Mouse (Mus musculus) hindbrain, embryonic 11.5 days (tissue): Measurements from ENCODE around the gene Hsd11b2. TPM values are rescaled to one million over a fixed set of nuclear protein-coding genes. Genes with fewer than 3 reads are reported as not detected.
A peak's percentile ranks its signal among the peaks of the same experiment; 100 is the strongest.

Source experiments
- ATAC-seq: fragments of 200-750 bp; cut with Nextera tagmentation; 2 replicates; pipeline ENCODE4 v1.8.0; 2017; ENCODE audit warnings: mild to moderate bottlenecking, moderate TSS enrichment, moderate library complexity; ENCODE audit not compliant: low FRiP score
- DNase-seq: peaks from one replicate; pipeline ENCODE4 v3.0.0-alpha.2; 2015; ENCODE audit warnings: low spot score
- H3K27ac ChIP-seq: fragments of 300-500 bp; sonication (generic); 2 replicates; pipeline ENCODE4 v1.5.1; 2014; ENCODE audit warnings: mild to moderate bottlenecking, low read depth, low read length
- H3K27me3 ChIP-seq: fragments of 300-500 bp; sonication (generic); 2 replicates; pipeline ENCODE4 v1.6.1; 2014; ENCODE audit warnings: mild to moderate bottlenecking, low read length, moderate library complexity, mixed read lengths; ENCODE audit not compliant: control insufficient read depth, insufficient read depth
- H3K36me3 ChIP-seq: fragments of 300-500 bp; sonication (generic); 2 replicates; pipeline ENCODE4 v1.6.1; 2014; ENCODE audit warnings: mild to moderate bottlenecking, low read length, moderate library complexity, mixed read lengths; ENCODE audit not compliant: control insufficient read depth, insufficient read depth
- H3K4me1 ChIP-seq: fragments of 300-500 bp; sonication (generic); replicated peaks from 2 replicates; pipeline ENCODE4 v1.6.1; 2014; ENCODE audit warnings: low read length, mixed read lengths; ENCODE audit not compliant: control insufficient read depth, insufficient read depth
- H3K4me2 ChIP-seq: fragments of 300-500 bp; sonication (generic); replicated peaks from 2 replicates; pipeline ENCODE4 v1.6.1; 2014; ENCODE audit warnings: mild to moderate bottlenecking, low read depth, low read length
- H3K4me3 ChIP-seq: fragments of 300-500 bp; sonication (generic); 2 replicates; pipeline ENCODE4 v1.5.1; 2014; ENCODE audit warnings: low read depth, low read length
- H3K9ac ChIP-seq: fragments of 300-500 bp; sonication (generic); 2 replicates; pipeline ENCODE4 v1.6.1; 2014; ENCODE audit warnings: low read depth, low read length
- H3K9me3 ChIP-seq: fragments of 300-500 bp; sonication (generic); 2 replicates; pipeline ENCODE4 v1.6.1; 2016; ENCODE audit warnings: low read length; ENCODE audit not compliant: control insufficient read depth
- whole genome bisulfite sequencing: fragments of 180-500 bp; shearing (Covaris S2); extraction: QIAGEN DNeasy Blood & Tissue Kit; methylation state at CpG from one replicate; pipeline ENCODE4 v1.1.7; 2014; 5-methylcytosine and 5-hydroxymethylcytosine counted together
- polyA plus RNA-seq: library from polyadenylated mRNA; unstranded; fragments of >200 nt; fragmentation: Nextera tagmentation; extraction: Ambion mirVana; gene quantifications from 2 replicates; pipeline ENCODE4 v1.2.1, GENCODE M21; 2014

Hsd11b2 gene
- polyA plus RNA-seq, 1 experiment from 2014 or later: 21.1 TPM

- ATAC-seq: no peak
- 86% methylated on average over 3 of the region's 3 CpGs for WGBS
- Histone ChIP-seq H3K9ac (no peak overlapping the region), H3K9me3 (no peaks in the 10 kb centered on the region), H3K27me3 (no peaks in the 10 kb centered on the region), H3K4me3 (no peak overlapping the region), H3K4me2 (no peak overlapping the region), H3K36me3 (no peaks in the 10 kb centered on the region), H3K27ac (no peak overlapping the region), H3K4me1 (peaks cover 4% of the 10 kb centered on the region; the same call in 1 of the 2 replicates)
- DNase-seq: no peak
Observed at GRCm38 (mm10) chr8:105494566-105494965, 24.0 kb upstream of the Hsd11b2 start.

GRCm38 (mm10) chr8:105495350-105496302, 22.9 kb upstream of the Hsd11b2 start:
- no peak for ATAC-seq
- no peak overlapping the region for H3K27ac ChIP-seq
- WGBS: 42% methylated on average over 17 of the region's 17 CpGs

GRCm38 (mm10) chr8:105496439-105497180, 21.9 kb upstream of the Hsd11b2 start, which contains the start of gene Zdhhc1:
Gene Zdhhc1, minus strand, starts transcription at chr8:105496902.
- under 1% methylated on average over 58 of the region's 68 CpGs for whole genome bisulfite sequencing
- peak within 1 kb of the TSS; percentile 88 for H3K4me3 ChIP-seq
- ATAC-seq (peak; percentile 93), DNase-seq (peak; percentile 94)
- no peaks in the 10 kb centered on the region for H3K36me3 ChIP-seq
- peak within 1 kb of the TSS; percentile 85 for H3K9ac ChIP-seq
- peaks cover 4% of the 10 kb centered on the region; the same call in 1 of the 2 replicates for H3K4me1 ChIP-seq
- H3K4me2 ChIP-seq: peak within 1 kb of the TSS; percentile 94
- peak within 1 kb of the TSS; percentile 43; the same call in 1 of the 2 replicates for H3K27ac ChIP-seq
- no peaks in the 10 kb centered on the region for H3K27me3 ChIP-seq
- H3K9me3 ChIP-seq: no peaks in the 10 kb centered on the region

More at GRCm38 (mm10) chr8:105495350-105496302, 22.9 kb upstream of the Hsd11b2 start:
- Histone ChIP-seq H3K36me3 (no peaks in the 10 kb centered on the region), H3K27me3 (no peaks in the 10 kb centered on the region), H3K4me2 (peak overlapping the region; percentile 94), H3K4me1 (peaks cover 4% of the 10 kb centered on the region; the same call in 1 of the 2 replicates), H3K9me3 (no peaks in the 10 kb centered on the region), H3K9ac (peak overlapping the region; percentile 85), H3K4me3 (peak overlapping the region; percentile 88)
- DNase-seq: peak; percentile 22

GRCm38 (mm10) chr8:105499787-105500186, 18.8 kb upstream of the Hsd11b2 start:
- Histone ChIP-seq H3K9ac (no peak overlapping the region), H3K27me3 (no peaks in the 10 kb centered on the region), H3K4me1 (peaks cover 4% of the 10 kb centered on the region; the same call in 1 of the 2 replicates), H3K4me2 (no peak overlapping the region), H3K9me3 (no peaks in the 10 kb centered on the region), H3K27ac (no peak overlapping the region), H3K36me3 (no peaks in the 10 kb centered on the region), H3K4me3 (no peak overlapping the region)
- no peak for ATAC-seq
- WGBS: 69% methylated on average over 12 of the region's 12 CpGs
- DNase-seq: no peak

- Histone ChIP-seq H3K4me1 (no peaks in the 10 kb centered on the region), H3K4me2 (no peak overlapping the region), H3K36me3 (no peaks in the 10 kb centered on the region), H3K27me3 (no peaks in the 10 kb centered on the region), H3K9me3 (no peaks in the 10 kb centered on the region), H3K9ac (no peak overlapping the region), H3K27ac (no peak overlapping the region), H3K4me3 (no peak overlapping the region)
- ATAC-seq: no peak
- DNase-seq: no peak
- WGBS: 90% methylated on average over 3 of the region's 3 CpGs
Observed at GRCm38 (mm10) chr8:105504617-105505016, 13.9 kb upstream of the Hsd11b2 start.

GRCm38 (mm10) chr8:105506977-105507376, 11.6 kb upstream of the Hsd11b2 start:
- no peaks in the 10 kb centered on the region for H3K4me1 ChIP-seq
- no peak overlapping the region for H3K27ac ChIP-seq
- H3K9me3 ChIP-seq: no peaks in the 10 kb centered on the region
- H3K4me3 ChIP-seq: no peak overlapping the region
- no peaks in the 10 kb centered on the region for H3K27me3 ChIP-seq
- ATAC-seq (no peak), DNase-seq (no peak)
- H3K36me3 ChIP-seq: no peaks in the 10 kb centered on the region
- no peak overlapping the region for H3K4me2 ChIP-seq
- H3K9ac ChIP-seq: no peak overlapping the region
- 86% methylated on average over 6 of the region's 6 CpGs for WGBS

- Histone ChIP-seq H3K27ac (no peak overlapping the region), H3K9ac (0 out of 2 replicates have a peak overlapping the region, but pooled peaks have one; percentile 24), H3K4me1 (no peaks in the 10 kb centered on the region), H3K9me3 (no peaks in the 10 kb centered on the region), H3K4me3 (no peak overlapping the region), H3K27me3 (no peaks in the 10 kb centered on the region), H3K4me2 (no peak overlapping the region), H3K36me3 (no peaks in the 10 kb centered on the region)
- ATAC-seq (no peak), DNase-seq (no peak)
- 54% methylated on average over 1 of the region's 2 CpGs for WGBS
Observed at GRCm38 (mm10) chr8:105508758-105509157, 9.8 kb upstream of the Hsd11b2 start.

GRCm38 (mm10) chr8:105509997-105510735, 8.4 kb upstream of the Hsd11b2 start:
- no peak for DNase-seq
- H3K27me3 ChIP-seq: no peaks in the 10 kb centered on the region
- H3K4me3 ChIP-seq: no peak overlapping the region
- no peak for ATAC-seq
- H3K9ac ChIP-seq: no peak overlapping the region
- H3K4me1 ChIP-seq: no peaks in the 10 kb centered on the region
- WGBS: 55% methylated on average over 12 of the region's 12 CpGs
- H3K36me3 ChIP-seq: no peaks in the 10 kb centered on the region
- H3K4me2 ChIP-seq: no peak overlapping the region
- H3K9me3 ChIP-seq: no peaks in the 10 kb centered on the region
- H3K27ac ChIP-seq: no peak overlapping the region
